Comparison of ENCODE assay signal across 26 mouse cellular contexts in the genomic region with DNA sequence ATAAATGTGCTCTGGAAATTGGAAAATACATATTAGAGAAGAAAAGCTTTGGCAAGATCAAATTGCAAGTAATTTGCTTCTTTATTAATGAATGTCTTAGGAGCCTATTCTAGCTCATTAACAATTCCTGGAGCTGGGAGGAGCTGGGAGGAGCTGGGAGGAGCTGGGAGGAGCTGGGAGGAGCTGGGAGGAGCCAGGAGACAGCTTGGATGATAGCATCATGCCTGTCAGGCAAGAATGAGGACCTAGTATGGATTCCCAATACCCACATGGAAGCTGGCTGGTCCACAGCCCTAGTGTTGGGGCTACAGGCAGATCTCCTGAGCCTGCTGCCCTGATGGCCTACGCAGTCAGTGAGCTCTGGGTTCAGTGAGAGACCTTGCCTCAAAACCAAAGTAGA. TPM values are rescaled to one million over a fixed set of nuclear protein-coding genes. Genes with fewer than 3 reads are reported as not detected.
DNase-seq lines count a peak whose midpoint lies in the region; ATAC-seq and TF ChIP-seq lines count a peak whose summit lies in the region.
"Had no signal": no experiment of that assay in that cellular context is flagged by ENCODE, and none has a peak within 500 bp of the region (broad histone marks: within the 10 kb centered on the region; RNA-seq: fewer than 3 reads in every experiment).

No protein-coding gene starts in this region.

- H3K4me3 ChIP-seq in kidney, adult 2 months (ENCODE audit: insufficient read depth, low read depth, low read length): no peak overlapping the region
- H3K4me3 ChIP-seq in kidney, embryonic 16.5 days (ENCODE audit: low read length): no peak overlapping the region
- H3K4me3 ChIP-seq: embryonic facial prominence, embryonic 10.5 days; embryonic facial prominence, embryonic 15.5 days; forebrain, embryonic 12.5 days; megakaryocyte, embryonic 14.5 days; midbrain, embryonic 12.5 days; myocyte; neural tube, embryonic 12.5 days had no signal

- H3K9me3 ChIP-seq in kidney, embryonic 16.5 days (ENCODE audit: low read length): no peaks in the 10 kb centered on the region
- H3K9me3 ChIP-seq: embryonic facial prominence, embryonic 10.5 days; embryonic facial prominence, embryonic 15.5 days; forebrain, embryonic 12.5 days; megakaryocyte, embryonic 14.5 days; midbrain, embryonic 12.5 days; neural tube, embryonic 12.5 days had no signal

- no peak overlapping the region for H3K4me2 ChIP-seq in kidney, embryonic 16.5 days (replicated peaks; ENCODE audit: low read depth, low read length)
- H3K4me2 ChIP-seq: embryonic facial prominence, embryonic 15.5 days; forebrain, embryonic 12.5 days; liver, embryonic 11.5 days; midbrain, embryonic 12.5 days; neural tube, embryonic 12.5 days had no signal

- DNase-seq in adrenal gland, postnatal 10 days: peak; percentile 42
- no peak for DNase-seq in adrenal gland, postnatal 25 days
- DNase-seq in kidney, adult 2 months: peak; percentile 70
- peak; percentile 42 to 47 for DNase-seq in adrenal gland, postnatal 36 days
- peak; percentile 40 for DNase-seq in kidney, postnatal 14 days
- no peak for DNase-seq in yolk sac, embryonic 10.5 days (ENCODE audit: low spot score)
- DNase-seq in ovary, postnatal 14 days (ENCODE audit: low spot score): no peak
- DNase-seq: cerebellum, adult 2 months; cerebellum, postnatal 14 days; forebrain, postnatal 0 days; layer of hippocampus, adult 9-11 months; lung, postnatal 4 days; right cerebral cortex, postnatal 4 days; thymus, adult 2 months; thymus, postnatal 36 days had no signal

- no peak overlapping the region for H3K27ac ChIP-seq in kidney, adult 2 months (ENCODE audit: insufficient read depth, low read depth, low read length)
- H3K27ac ChIP-seq in kidney, embryonic 16.5 days (ENCODE audit: low read length): no peak overlapping the region
- H3K27ac ChIP-seq: embryonic facial prominence, embryonic 10.5 days; embryonic facial prominence, embryonic 15.5 days; forebrain, embryonic 12.5 days; midbrain, embryonic 12.5 days; neural tube, embryonic 12.5 days had no signal

- no peak for TF ChIP-seq POLR2A in kidney, adult 2 months (IDR thresholded peaks at IDR 0.05; ENCODE audit: low read depth, low read length)

- no peaks in the 10 kb centered on the region for H3K36me3 ChIP-seq in kidney, adult 2 months (ENCODE audit: control insufficient read depth, insufficient read depth, low read length)
- H3K36me3 ChIP-seq in kidney, embryonic 16.5 days (ENCODE audit: insufficient read depth, low read length): no peaks in the 10 kb centered on the region
- H3K36me3 ChIP-seq: embryonic facial prominence, embryonic 10.5 days; embryonic facial prominence, embryonic 15.5 days; forebrain, embryonic 12.5 days; midbrain, embryonic 12.5 days; neural tube, embryonic 12.5 days had no signal

- peaks cover 15% of the 10 kb centered on the region; the same call in 1 of the 2 replicates for H3K4me1 ChIP-seq in kidney, adult 2 months (ENCODE audit: control insufficient read depth, insufficient read depth, low read length)
- peaks cover 25% of the 10 kb centered on the region; the same call in 1 of the 2 replicates for H3K4me1 ChIP-seq in kidney, embryonic 16.5 days (ENCODE audit: insufficient read depth, low read length)

- H3K9ac ChIP-seq in kidney, embryonic 16.5 days (replicated peaks; ENCODE audit: low read length): no peak overlapping the region
- H3K9ac ChIP-seq: embryonic facial prominence, embryonic 15.5 days; forebrain, embryonic 12.5 days; forebrain, postnatal 0 days; midbrain, embryonic 12.5 days; neural tube, embryonic 12.5 days had no signal

- H3K27me3 ChIP-seq in kidney, adult 2 months (replicated peaks; ENCODE audit: control insufficient read depth, insufficient read depth, low read length): no peaks in the 10 kb centered on the region
- H3K27me3 ChIP-seq in kidney, embryonic 16.5 days (ENCODE audit: insufficient read depth, low read length): peaks cover 14% of the 10 kb centered on the region; the same call in 1 of the 2 replicates

- no peak for TF ChIP-seq CTCF in kidney, adult 2 months (conservative IDR thresholded peaks at IDR 0.05; ENCODE audit: insufficient read depth, insufficient read length, low read depth, low read length)

- no peak for ATAC-seq in kidney, embryonic 16.5 days (ENCODE audit: low FRiP score, low TSS enrichment)
- ATAC-seq: forebrain, postnatal 0 days; hindbrain, embryonic 16.5 days had no signal

- whole genome bisulfite sequencing in kidney, adult 2 months: 96% methylated on average over 1 of the region's 1 CpGs
- WGBS in kidney, embryonic 16.5 days: 77% methylated on average over 1 of the region's 1 CpGs

RNA-seq across cellular contexts. Expression of gene Pde8a, which starts 2.6 kb away (rescaled TPM):
- total RNA-seq in adrenal gland, postnatal 10 days (2021): 10 to 100 TPM; 29.9 to 31.0 TPM
- 29.9 and 34.0 TPM in 2 replicates for total RNA-seq in adrenal gland, postnatal 25 days (2021)
- 31.6 and 31.8 TPM in 2 replicates for polyA plus RNA-seq in kidney, adult 2 months (2012; rRNA removed)
- 4.6 and 5.9 TPM in 2 replicates for polyA plus RNA-seq in kidney, embryonic 16.5 days (2015; fragmentation: Nextera tagmentation; extraction: Ambion mirVana)
- 10 to 100 TPM; 28.9 to 37.4 TPM for total RNA-seq in adrenal gland, postnatal 36 days (2021)
- total RNA-seq: MEL had no signal

Comparison
In these comparisons a context has a peak if more than half of its experiments do, and no peak if none do; other contexts are left out.
1. DNase-seq: peak in adrenal gland, postnatal 10 days (single experiment), kidney, adult 2 months (single experiment), adrenal gland, postnatal 36 days (2 of 2) and kidney, postnatal 14 days (single experiment); none in adrenal gland, postnatal 25 days (single experiment), yolk sac, embryonic 10.5 days (single experiment) and ovary, postnatal 14 days (single experiment).